Mouse (Mus musculus) spleen, postnatal 36 days (tissue): ENCODE measurements around the gene AL732309.1.

Experiments
- DNase-seq, 2 experiments: peaks; one replicate each; pipeline ENCODE4 v3.0.0; 2022; ENCODE audit warnings: low spot score in 2 of 2, mixed read lengths in 1 of 2

The AL732309.1 gene

GRCm38 (mm10) chr2:25246183-25247072 is at the start of gene AL732309.1:
Gene AL732309.1, minus strand, starts transcription at chr2:25246863.
- DNase-seq = no peak

DNA sequence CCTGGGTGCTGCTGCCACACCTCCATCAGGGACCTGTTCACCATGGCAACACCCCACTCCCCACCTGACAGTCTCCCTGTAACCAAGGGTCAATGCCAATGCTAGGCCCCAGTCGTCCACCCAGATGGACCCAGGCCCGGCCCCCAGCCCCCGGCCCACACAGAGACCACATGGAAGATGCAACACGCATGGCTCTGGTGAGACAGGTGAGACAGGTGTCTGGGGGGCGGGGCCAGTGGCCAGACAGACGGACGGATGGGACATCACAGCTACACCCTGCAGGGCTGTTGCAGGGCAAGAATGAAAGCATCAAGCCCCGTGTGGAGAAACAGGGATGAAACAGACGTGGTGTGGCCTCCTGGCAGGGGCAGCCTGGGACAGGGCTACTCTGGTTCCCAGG is 47.0 kb upstream of the AL732309.1 start:
- DNase-seq = no peak

GRCm38 (mm10) chr2:25292856-25293255 is 46.2 kb upstream of the AL732309.1 start:
- DNase-seq = peak; percentile 43 to 56

DNA sequence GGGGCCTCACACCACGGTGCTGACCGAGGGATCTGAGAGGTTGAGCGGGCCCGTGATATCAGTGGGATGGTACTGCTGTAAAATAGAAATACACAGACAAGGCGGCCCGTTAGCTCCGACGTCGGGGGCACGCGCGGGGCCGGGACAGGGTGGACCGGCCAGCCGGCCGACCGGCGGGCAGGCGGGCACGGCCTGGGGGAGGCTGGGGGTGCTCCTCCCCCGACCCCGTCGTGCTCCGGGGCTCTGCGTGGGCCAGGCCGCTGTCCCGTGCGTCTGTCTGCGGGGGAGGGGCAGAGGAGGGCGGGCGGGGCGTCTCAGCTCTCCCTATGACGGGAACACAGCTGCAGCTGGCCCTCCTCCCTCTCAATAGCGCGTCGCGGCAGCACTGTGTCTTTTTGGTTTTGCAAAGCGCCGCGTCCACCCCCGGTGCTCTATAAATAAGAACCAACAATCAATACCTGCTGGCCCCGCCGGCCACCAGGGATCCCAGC is 45.4 kb upstream of the AL732309.1 start:
- no peak for DNase-seq

- no peak for DNase-seq
Observed at GRCm38 (mm10) chr2:25291184-25292053, 44.8 kb upstream of the AL732309.1 start.

GRCm38 (mm10) chr2:25290816-25291130 is 44.1 kb upstream of the AL732309.1 start:
- DNase-seq = no peak

- DNase-seq = no peak
Observed at GRCm38 (mm10) chr2:25290101-25290815, 43.6 kb upstream of the AL732309.1 start.

GRCm38 (mm10) chr2:25289651-25290050 is 43.0 kb upstream of the AL732309.1 start, which contains the start of gene Lrrc26:
Gene Lrrc26, plus strand, starts transcription at chr2:25289915.
- no peak for DNase-seq

- no peak for DNase-seq
Observed at GRCm38 (mm10) chr2:25288734-25289345, 42.2 kb upstream of the AL732309.1 start.

GRCm38 (mm10) chr2:25287927-25288649 is 41.4 kb upstream of the AL732309.1 start, which contains the start of gene Tmem210:
Gene Tmem210, plus strand, starts transcription at chr2:25288145.
- no peak for DNase-seq

DNA sequence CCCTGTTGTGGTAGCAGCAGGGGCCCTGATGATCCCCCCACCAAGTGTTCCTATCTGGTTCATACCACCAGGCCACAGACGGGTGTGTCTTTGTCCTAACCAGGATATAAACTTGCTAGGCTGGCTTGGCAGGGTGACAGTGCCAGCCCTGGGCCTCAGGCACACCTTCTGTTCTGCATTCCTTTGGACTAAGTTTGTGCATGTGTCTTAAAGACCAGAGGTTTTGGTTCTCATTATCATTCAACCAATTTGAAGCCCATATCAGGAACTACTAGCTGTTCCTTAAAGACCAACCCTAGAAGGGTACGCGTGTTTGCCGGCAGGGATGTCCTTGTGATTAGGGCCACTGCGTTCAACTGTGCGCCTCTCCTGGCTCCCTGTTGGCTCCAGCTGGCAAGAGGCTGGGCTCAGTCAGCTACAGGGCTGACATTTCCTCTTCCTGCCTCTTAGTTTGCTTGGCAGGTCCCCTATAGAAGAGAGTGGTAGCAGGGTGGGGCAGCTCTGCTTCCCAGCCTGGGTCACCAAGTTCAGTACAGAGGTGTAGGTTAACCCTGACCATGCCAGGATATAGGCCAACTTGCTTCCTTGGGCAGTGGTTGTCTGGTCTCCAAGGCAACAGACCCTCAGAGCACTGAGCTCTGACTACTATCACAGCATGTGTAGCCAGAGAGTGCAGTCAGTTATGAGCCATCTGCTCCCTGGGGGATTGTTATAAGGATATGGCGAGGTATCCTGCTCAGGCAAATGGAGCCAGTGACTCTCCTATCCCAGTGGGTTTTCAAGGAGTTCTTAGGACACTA is 40.4 kb upstream of the AL732309.1 start:
- no peak for DNase-seq

- no peak for DNase-seq
Observed at GRCm38 (mm10) chr2:25286314-25286713, 39.7 kb upstream of the AL732309.1 start.

GRCm38 (mm10) chr2:25285551-25285950 is 38.9 kb upstream of the AL732309.1 start:
- DNase-seq = no peak

- peak; percentile 70 to 77 for DNase-seq
Observed at GRCm38 (mm10) chr2:25278928-25279882, 32.5 kb upstream of the AL732309.1 start.

GRCm38 (mm10) chr2:25273010-25273409 is 26.3 kb upstream of the AL732309.1 start:
- DNase-seq = no peak

GRCm38 (mm10) chr2:25272515-25272914 is 25.9 kb upstream of the AL732309.1 start:
- no peak for DNase-seq

- DNase-seq = peak; percentile 96 to 98
Observed at GRCm38 (mm10) chr2:25271827-25272511, 25.3 kb upstream of the AL732309.1 start, which contains the start of the genes Ssna1 and Anapc2. Gene Ssna1, minus strand, starts transcription at chr2:25272438. Gene Anapc2, plus strand, starts transcription at chr2:25272478.
